Mouse (Mus musculus) midbrain, embryonic 14.5 days (tissue): Measurements from ENCODE around the gene Kat6b. TPM values are rescaled to one million over a fixed set of nuclear protein-coding genes. Genes with fewer than 3 reads are reported as not detected.

Experiments used
- ATAC-seq: fragments of 200-750 bp; cut with Nextera tagmentation; 2 replicates; pipeline ENCODE4 v1.8.0; 2017; ENCODE audit warnings: moderate number of reproducible peaks, moderate library complexity; ENCODE audit not compliant: low FRiP score, low TSS enrichment
- DNase-seq: peaks from one replicate; pipeline ENCODE4 v3.0.0-alpha.2; 2015
- H3K27ac ChIP-seq: fragments of 300-500 bp; sonication (generic); replicated peaks from 2 replicates; pipeline ENCODE4 v1.5.1; 2014; ENCODE audit warnings: mild to moderate bottlenecking, low read depth, low read length, moderate library complexity
- H3K27me3 ChIP-seq: fragments of 300-500 bp; sonication (generic); 2 replicates; pipeline ENCODE4 v1.6.1; 2014; ENCODE audit warnings: low read length, control low read depth, mixed read lengths; ENCODE audit not compliant: control insufficient read depth, insufficient read depth
- H3K36me3 ChIP-seq: fragments of 300-500 bp; sonication (generic); 2 replicates; pipeline ENCODE4 v1.6.1; 2014; ENCODE audit warnings: low read length, control low read depth; ENCODE audit not compliant: control insufficient read depth, insufficient read depth
- H3K4me1 ChIP-seq: fragments of 300-500 bp; sonication (generic); 2 replicates; pipeline ENCODE4 v1.6.1; 2014; ENCODE audit warnings: mild to moderate bottlenecking, antibody characterized with exemption, low read length, control low read depth; ENCODE audit not compliant: control insufficient read depth, insufficient read depth
- H3K4me2 ChIP-seq: fragments of 300-500 bp; sonication (generic); 2 replicates; pipeline ENCODE4 v1.6.1; 2014; ENCODE audit warnings: mild to moderate bottlenecking, low read length, moderate library complexity
- H3K4me3 ChIP-seq: fragments of 300-500 bp; sonication (generic); replicated peaks from 2 replicates; pipeline ENCODE4 v1.5.1; 2014; ENCODE audit warnings: low read depth, low read length
- H3K9ac ChIP-seq: fragments of 300-500 bp; sonication (generic); replicated peaks from 2 replicates; pipeline ENCODE4 v1.6.1; 2014; ENCODE audit warnings: mild to moderate bottlenecking, low read length, moderate library complexity
- H3K9me3 ChIP-seq: fragments of 300-500 bp; sonication (generic); 2 replicates; pipeline ENCODE4 v1.6.1; 2016; ENCODE audit warnings: low read length, control low read depth, mixed read lengths; ENCODE audit not compliant: control insufficient read depth
- WGBS: fragments of 180-500 bp; shearing (Covaris S2); extraction: QIAGEN DNeasy Blood & Tissue Kit; methylation state at CpG from one replicate; pipeline ENCODE4 v1.1.7; 2014; 5-methylcytosine and 5-hydroxymethylcytosine counted together
- polyA plus RNA-seq: library from polyadenylated mRNA; unstranded; fragments of >200 nt; fragmentation: Nextera tagmentation; extraction: Ambion mirVana; gene quantifications from 2 replicates; pipeline ENCODE4 v1.2.1, GENCODE M21; 2014

Kat6b gene
- polyA plus RNA-seq, 1 experiment from 2014 or later = 29.4 TPM

DNA sequence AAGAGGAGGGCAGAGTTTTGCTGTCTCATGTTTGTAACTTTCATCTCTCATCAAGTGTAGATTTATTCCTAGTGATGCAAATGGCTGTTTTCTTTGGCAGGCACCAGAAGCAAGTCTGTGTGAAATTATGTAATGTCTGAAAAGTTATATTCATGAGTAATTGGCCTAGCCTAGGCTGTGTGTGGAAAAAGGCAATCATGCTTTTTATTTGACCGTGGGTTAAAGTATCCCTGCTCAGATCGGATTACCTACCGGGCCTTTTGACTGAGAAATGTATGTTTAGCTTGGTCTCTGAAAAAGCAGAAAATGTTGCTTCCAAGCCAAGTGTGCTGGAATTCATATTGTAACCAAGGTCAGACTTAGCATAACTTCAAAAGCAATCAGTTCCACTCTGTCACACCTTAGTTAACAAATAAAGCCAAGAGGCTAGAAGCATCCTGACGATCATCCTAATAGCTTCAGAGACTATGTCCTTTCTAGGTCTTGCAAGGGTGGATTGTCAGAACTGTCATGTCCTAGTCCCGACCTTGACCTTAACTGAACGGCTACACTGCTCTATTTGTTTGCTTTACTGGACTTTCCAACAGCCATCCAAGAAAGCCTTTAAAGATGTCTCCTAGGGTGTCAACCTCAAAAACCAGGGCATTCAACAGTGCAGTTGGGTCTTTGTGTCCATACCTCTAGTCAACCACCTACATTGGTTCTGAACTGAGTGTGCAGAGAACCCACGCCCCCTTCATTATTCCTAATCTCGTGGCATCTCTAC, 111.9 kb downstream of the Kat6b start:
- no peaks in the 10 kb centered on the region for H3K27me3 ChIP-seq
- 70% methylated on average over 8 of the region's 8 CpGs for WGBS
- H3K9ac ChIP-seq = no peak overlapping the region

DNA sequence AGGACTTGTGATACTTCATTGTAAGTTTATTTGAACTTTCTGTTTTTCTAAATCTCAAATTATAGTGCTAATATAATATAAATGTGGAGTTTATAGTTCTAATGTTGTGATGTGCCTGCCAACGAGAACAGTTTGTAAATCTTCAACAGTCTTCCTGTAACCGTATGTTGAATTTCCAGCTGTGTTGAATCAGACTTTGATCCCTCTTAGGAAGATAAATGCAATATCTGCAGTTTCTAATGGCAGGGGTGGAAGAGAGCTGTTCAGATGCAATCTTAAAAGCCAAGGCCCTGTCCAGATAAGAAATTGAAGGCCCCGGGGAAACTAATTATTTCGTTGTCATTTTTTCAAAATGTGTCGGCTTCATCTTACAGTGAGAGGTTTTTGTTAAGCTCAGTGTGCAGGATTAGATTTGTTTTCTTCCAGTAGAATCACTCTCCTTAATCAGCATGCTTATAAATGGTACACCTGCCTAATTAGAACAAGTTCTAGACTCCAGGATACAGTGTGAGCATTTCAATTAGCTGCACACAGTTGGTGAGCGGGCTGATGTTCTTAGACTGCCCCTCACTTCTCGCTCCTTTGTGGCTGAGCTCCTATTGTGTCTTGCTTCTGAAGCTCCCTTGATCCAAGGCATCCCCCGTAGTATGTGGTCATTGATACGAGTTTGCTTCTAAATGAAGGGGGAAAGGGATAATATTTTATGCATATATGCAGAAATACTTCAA, 118.4 kb downstream of the Kat6b start:
- Histone ChIP-seq H3K4me3 (no peak overlapping the region), H3K4me2 (peak overlapping the region; percentile 3; the same call in 1 of the 2 replicates), H3K36me3 (no peaks in the 10 kb centered on the region), H3K4me1 (peaks cover 15% of the 10 kb centered on the region), H3K9ac (no peak overlapping the region), H3K27ac (peak overlapping the region; percentile 65), H3K9me3 (no peaks in the 10 kb centered on the region), H3K27me3 (no peaks in the 10 kb centered on the region)
- DNase-seq = peak; percentile 56
- WGBS = 13% methylated on average over 9 of the region's 9 CpGs
- no peak for ATAC-seq

More for the DNA sequence above, 111.9 kb downstream of the Kat6b start:
- H3K4me2 ChIP-seq = no peak overlapping the region
- DNase-seq (no peak), ATAC-seq (no peak)
- no peak overlapping the region for H3K4me3 ChIP-seq
- H3K27ac ChIP-seq = no peak overlapping the region
- H3K9me3 ChIP-seq = no peaks in the 10 kb centered on the region
- H3K4me1 ChIP-seq = no peaks in the 10 kb centered on the region
- no peaks in the 10 kb centered on the region for H3K36me3 ChIP-seq

DNA sequence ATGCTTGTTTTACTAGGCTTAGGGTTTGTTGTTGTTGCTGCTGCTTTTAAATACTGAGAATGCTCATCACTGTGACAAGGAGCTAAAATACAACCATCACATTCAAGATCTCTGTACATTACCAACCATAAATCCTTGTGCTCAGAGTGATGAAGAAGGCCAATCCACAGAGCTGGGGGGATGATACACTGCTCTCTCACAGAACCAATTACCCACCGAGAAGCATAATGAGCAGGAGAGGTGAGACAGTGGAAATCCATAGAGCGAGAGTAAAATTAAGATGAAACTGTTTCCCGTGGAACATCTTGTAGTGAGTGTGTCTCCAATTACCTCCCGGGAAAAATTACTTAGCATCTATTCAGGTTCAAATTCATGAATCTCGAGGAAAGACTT, 118.9 kb downstream of the Kat6b start:
- Histone ChIP-seq H3K27ac (peak overlapping the region; percentile 65), H3K9me3 (no peaks in the 10 kb centered on the region), H3K9ac (no peak overlapping the region), H3K27me3 (no peaks in the 10 kb centered on the region), H3K4me3 (no peak overlapping the region), H3K4me1 (peaks cover 15% of the 10 kb centered on the region), H3K36me3 (no peaks in the 10 kb centered on the region), H3K4me2 (peak overlapping the region; percentile 3; the same call in 1 of the 2 replicates)
- WGBS = 34% methylated on average over 5 of the region's 5 CpGs
- ATAC-seq (no peak), DNase-seq (no peak)

DNA sequence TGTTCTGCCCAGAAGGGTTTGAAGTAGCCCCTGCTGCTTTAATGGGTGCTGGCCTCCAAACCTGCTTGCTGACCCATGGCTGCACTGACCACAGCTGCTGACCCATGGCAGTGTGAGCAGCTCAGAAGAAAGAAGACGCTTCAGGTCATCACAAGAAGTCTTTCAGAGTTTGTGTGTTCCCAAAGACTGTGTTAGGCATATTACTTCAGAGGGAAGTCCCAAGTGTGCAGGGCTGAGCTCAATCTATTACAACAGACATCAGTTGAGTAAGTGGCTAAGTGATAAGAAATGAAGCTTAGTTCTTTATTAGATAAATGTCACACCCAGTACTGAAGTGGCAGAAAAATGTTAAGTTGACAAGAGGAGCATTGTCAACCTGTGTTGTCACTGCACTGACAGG, 119.4 kb downstream of the Kat6b start:
- ATAC-seq (no peak), DNase-seq (no peak)
- no peak overlapping the region for H3K9ac ChIP-seq
- H3K27me3 ChIP-seq = no peaks in the 10 kb centered on the region
- peaks cover 15% of the 10 kb centered on the region for H3K4me1 ChIP-seq
- H3K36me3 ChIP-seq = no peaks in the 10 kb centered on the region
- H3K27ac ChIP-seq = peak overlapping the region; percentile 65
- H3K4me2 ChIP-seq = no peak overlapping the region
- 40% methylated on average over 1 of the region's 1 CpGs for WGBS
- H3K9me3 ChIP-seq = no peaks in the 10 kb centered on the region
- H3K4me3 ChIP-seq = no peak overlapping the region

DNA sequence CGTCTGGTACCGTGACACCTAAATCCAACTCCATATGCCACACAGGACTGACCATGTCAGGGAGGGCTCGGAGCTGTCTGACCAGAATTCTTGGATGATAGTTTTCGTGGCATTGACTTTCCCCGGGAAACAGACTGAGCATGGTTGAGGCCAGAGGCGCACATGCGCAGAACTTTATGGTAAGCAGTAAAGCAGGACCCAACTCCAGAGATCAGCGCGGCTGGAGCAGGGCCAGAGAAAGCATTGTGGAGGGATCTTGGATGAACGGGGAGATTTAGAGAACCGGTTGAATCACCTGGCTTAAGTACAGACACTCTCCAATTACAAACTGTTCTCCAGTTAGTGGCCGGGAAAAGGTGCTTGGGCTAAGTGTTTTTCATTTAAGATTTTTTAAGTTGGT, 120.9 kb downstream of the Kat6b start:
- DNase-seq = no peak
- H3K27ac ChIP-seq = no peak overlapping the region
- H3K4me1 ChIP-seq = peaks cover 15% of the 10 kb centered on the region

DNA sequence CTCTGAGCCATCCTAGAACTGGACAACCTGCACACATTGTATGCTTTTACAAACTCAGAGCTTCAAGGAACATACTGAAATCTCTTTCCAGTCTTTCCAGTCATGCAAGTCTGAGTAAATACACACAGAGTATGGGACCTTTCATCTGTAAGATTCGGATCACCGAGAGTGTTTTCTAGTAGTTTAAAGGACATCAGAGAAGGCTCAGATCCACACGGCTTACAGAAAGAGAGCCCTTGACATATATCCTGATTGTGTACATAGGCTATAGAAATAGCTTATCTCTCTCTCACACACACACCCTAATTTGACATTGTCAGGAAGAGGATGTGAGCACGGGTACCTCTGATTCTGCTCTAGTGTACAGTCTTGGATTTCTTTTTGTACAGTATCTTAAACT, 121.7 kb downstream of the Kat6b start:
- H3K27me3 ChIP-seq = no peaks in the 10 kb centered on the region
- H3K36me3 ChIP-seq = no peaks in the 10 kb centered on the region
- no peak overlapping the region for H3K27ac ChIP-seq
- no peak for ATAC-seq
- 69% methylated on average over 4 of the region's 4 CpGs for whole genome bisulfite sequencing
- no peak overlapping the region for H3K9ac ChIP-seq
- no peak overlapping the region for H3K4me2 ChIP-seq
- H3K4me1 ChIP-seq = peaks cover 21% of the 10 kb centered on the region
- H3K4me3 ChIP-seq = no peak overlapping the region
- DNase-seq = no peak
- no peaks in the 10 kb centered on the region for H3K9me3 ChIP-seq

More for the DNA sequence above, 120.9 kb downstream of the Kat6b start:
- H3K9ac ChIP-seq = no peak overlapping the region
- H3K27me3 ChIP-seq = no peaks in the 10 kb centered on the region
- ATAC-seq = no peak
- H3K36me3 ChIP-seq = no peaks in the 10 kb centered on the region
- H3K4me2 ChIP-seq = no peak overlapping the region
- H3K9me3 ChIP-seq = no peaks in the 10 kb centered on the region
- no peak overlapping the region for H3K4me3 ChIP-seq
- 87% methylated on average over 12 of the region's 12 CpGs for WGBS

DNA sequence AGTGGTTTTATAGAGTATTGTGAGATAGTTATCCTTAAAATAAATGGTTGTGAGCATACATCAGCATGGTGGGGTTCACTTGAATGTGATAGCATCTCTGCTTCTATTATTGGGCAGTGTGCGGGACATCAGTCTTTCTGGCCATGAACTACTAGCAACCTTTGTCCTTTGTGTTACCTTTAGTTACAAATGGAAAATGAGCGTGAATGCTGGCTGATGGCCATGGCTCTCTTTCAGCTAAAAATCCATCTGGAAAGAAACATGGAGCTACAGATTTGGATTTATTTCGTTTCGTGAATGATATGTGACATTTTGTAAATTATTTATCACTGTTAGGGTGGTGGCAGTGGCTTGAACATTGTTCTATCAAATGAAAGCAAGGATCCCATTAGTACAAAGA, 126.5 kb downstream of the Kat6b start:
- DNase-seq (peak; percentile 45), ATAC-seq (no peak)
- no peaks in the 10 kb centered on the region for H3K9me3 ChIP-seq
- H3K27ac ChIP-seq = peak overlapping the region; percentile 66
- no peak overlapping the region for H3K4me2 ChIP-seq
- no peak overlapping the region for H3K9ac ChIP-seq
- no peaks in the 10 kb centered on the region for H3K27me3 ChIP-seq
- H3K36me3 ChIP-seq = no peaks in the 10 kb centered on the region
- H3K4me3 ChIP-seq = no peak overlapping the region
- 40% methylated on average over 4 of the region's 4 CpGs for WGBS
- peaks cover 26% of the 10 kb centered on the region for H3K4me1 ChIP-seq

DNA sequence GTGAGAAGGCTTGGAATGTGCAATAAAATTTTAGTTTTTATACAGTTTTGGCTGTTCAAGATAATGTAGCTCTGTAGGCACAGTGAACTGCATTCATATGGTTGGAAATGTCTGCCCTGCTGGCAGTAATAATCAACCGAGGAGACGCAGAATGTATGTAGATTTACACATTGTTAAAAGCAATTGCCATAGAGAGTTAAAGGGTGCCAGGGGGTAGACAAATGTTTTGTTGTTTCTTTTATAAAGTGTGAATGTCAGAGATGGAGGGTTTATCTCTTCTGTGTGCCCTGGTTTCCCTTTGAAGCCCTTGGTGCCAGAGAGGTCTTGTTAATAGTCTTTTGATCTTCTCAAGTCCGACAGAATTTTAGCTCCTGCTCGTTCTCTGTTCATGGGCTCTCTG, 127.7 kb downstream of the Kat6b start:
- Histone ChIP-seq H3K27ac (peak overlapping the region; percentile 45; the same call in 1 of the 2 replicates), H3K9ac (no peak overlapping the region), H3K4me3 (no peak overlapping the region), H3K9me3 (no peaks in the 10 kb centered on the region), H3K4me1 (peaks cover 26% of the 10 kb centered on the region), H3K36me3 (no peaks in the 10 kb centered on the region), H3K4me2 (peak overlapping the region; percentile 21; the same call in 1 of the 2 replicates), H3K27me3 (no peaks in the 10 kb centered on the region)
- DNase-seq = peak; percentile 36
- ATAC-seq = no peak
- WGBS = 8% methylated on average over 4 of the region's 4 CpGs
